Mouse (Mus musculus) small intestine, adult 2 months (tissue): ENCODE measurements around the gene Hnrnpd. TPM values are rescaled to one million over a fixed set of nuclear protein-coding genes. Genes with fewer than 3 reads are reported as not detected.

Source experiments
- H3K27ac ChIP-seq: fragments of 200-500 bp; 2 replicates; pipeline ENCODE4 v1.5.1; 2012; ENCODE audit warnings: low read depth, low read length, control low read depth, inconsistent platforms; ENCODE audit not compliant: insufficient read depth
- H3K27me3 ChIP-seq: fragments of 200-500 bp; 2 replicates; pipeline ENCODE4 v1.6.1; 2012; ENCODE audit warnings: mild to moderate bottlenecking, moderate library complexity, low read length, inconsistent platforms; ENCODE audit not compliant: control insufficient read depth, insufficient read depth
- H3K36me3 ChIP-seq: fragments of 200-500 bp; 2 replicates; pipeline ENCODE4 v1.6.1; 2012; ENCODE audit warnings: mild to moderate bottlenecking, low read length, control low read depth, inconsistent platforms; ENCODE audit not compliant: control insufficient read depth, insufficient read depth
- H3K4me1 ChIP-seq: fragments of 200-500 bp; 2 replicates; pipeline ENCODE4 v1.6.1; 2012; ENCODE audit warnings: low read length, inconsistent platforms, mixed read lengths; ENCODE audit not compliant: control insufficient read depth, insufficient read depth, insufficient read length
- H3K4me3 ChIP-seq: fragments of 200-500 bp; 2 replicates; pipeline ENCODE4 v1.5.1; 2012; ENCODE audit warnings: low read depth, mild to moderate bottlenecking, control low read depth, inconsistent platforms, low read length, moderate library complexity
- CTCF ChIP-seq: fragments of 200-500 bp; IDR thresholded peaks from 2 replicates; pipeline ENCODE4 v1.5.1; 2012; ENCODE audit warnings: low read depth, mild to moderate bottlenecking, control low read depth, inconsistent platforms, low read length, moderate library complexity, mixed read lengths; ENCODE audit not compliant: insufficient replicate concordance, insufficient read length; ENCODE audit errors: extremely low read depth
- POLR2A ChIP-seq: fragments of 200-500 bp; IDR thresholded peaks from 2 replicates; pipeline ENCODE4 v1.6.1; 2012; ENCODE audit warnings: low read depth, mild to moderate bottlenecking, control low read depth, inconsistent platforms, low read length, moderate library complexity
- WGBS: fragments of 180-500 bp; shearing (Covaris S2); methylation state at CpG from one replicate; pipeline ENCODE4 v1.1.7; 2018; 5-methylcytosine and 5-hydroxymethylcytosine counted together
- polyA plus RNA-seq: library from polyadenylated mRNA; depleted of rRNA; stranded (reverse); fragments of >200 nt; gene quantifications from 2 replicates; pipeline ENCODE4 v1.2.3, GENCODE M21; 2012; rRNA removed

The Hnrnpd gene
- polyA plus RNA-seq, 1 experiment, result 79.4 TPM

GRCm38 (mm10) chr5:99931910-99932309, 46.8 kb downstream of the Hnrnpd start:
- no peak overlapping the region for H3K4me3 ChIP-seq
- WGBS, result 86% methylated on average over 6 of the region's 6 CpGs
- H3K27ac ChIP-seq, result no peak overlapping the region
- TF ChIP-seq CTCF (no peak), POLR2A (no peak)
- H3K4me1 ChIP-seq, result no peaks in the 10 kb centered on the region
- H3K27me3 ChIP-seq, result no peaks in the 10 kb centered on the region
- H3K36me3 ChIP-seq, result no peaks in the 10 kb centered on the region

DNA sequence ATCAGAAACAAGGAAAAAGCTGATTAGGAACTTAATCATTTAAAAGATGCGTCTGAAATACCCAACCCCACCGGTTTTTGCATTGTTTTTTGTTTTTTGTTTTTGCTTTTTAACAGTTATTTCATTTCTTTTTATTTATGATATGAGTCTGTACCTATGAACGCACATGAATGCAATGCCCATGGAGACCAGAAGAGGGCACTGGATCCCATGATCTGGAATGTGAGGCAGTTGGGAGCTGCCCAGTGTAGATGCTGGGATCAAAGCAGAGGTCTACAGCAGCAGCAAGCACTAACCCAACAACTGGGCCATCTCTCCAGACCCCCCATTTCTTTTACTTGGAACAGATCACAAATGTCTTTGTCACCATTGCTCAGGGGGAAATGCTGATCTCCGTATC, 50.8 kb downstream of the Hnrnpd start:
- no peak overlapping the region for H3K4me3 ChIP-seq

GRCm38 (mm10) chr5:99922033-99922432, 56.7 kb downstream of the Hnrnpd start:
- H3K4me3 ChIP-seq, result no peak overlapping the region
- WGBS, result 37% methylated on average over 8 of the region's 8 CpGs
- no peaks in the 10 kb centered on the region for H3K4me1 ChIP-seq
- no peaks in the 10 kb centered on the region for H3K27me3 ChIP-seq
- H3K27ac ChIP-seq, result no peak overlapping the region
- TF ChIP-seq POLR2A, result no peak
- no peak for TF ChIP-seq CTCF
- H3K36me3 ChIP-seq, result no peaks in the 10 kb centered on the region

More for the DNA sequence above, 50.8 kb downstream of the Hnrnpd start:
- H3K36me3 ChIP-seq, result no peaks in the 10 kb centered on the region
- no peak overlapping the region for H3K27ac ChIP-seq
- no peaks in the 10 kb centered on the region for H3K27me3 ChIP-seq
- TF ChIP-seq POLR2A (no peak), CTCF (peak; percentile 83; the same call in 1 of the 2 replicates)
- 50% methylated on average over 4 of the region's 4 CpGs for WGBS
- H3K4me1 ChIP-seq, result no peaks in the 10 kb centered on the region

DNA sequence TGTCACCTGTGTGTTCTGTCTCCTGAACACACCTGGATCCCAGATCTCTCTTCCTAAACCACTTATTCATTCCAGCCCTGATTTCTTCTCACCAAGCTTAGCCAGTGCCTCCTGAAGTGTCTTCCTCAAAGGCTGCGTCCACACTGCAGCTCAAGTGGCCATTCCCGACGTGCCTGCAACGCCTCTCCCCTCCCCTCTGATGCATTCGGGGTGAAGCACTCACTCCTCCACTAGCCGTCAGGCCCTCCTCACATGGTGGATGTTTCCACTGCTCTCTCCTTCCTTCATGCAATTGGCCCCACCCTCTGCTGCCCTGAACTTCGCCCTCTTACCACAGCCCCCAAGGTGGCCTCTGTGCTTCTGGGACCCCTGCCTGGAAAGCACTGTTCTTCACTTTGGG, 63.2 kb downstream of the Hnrnpd start:
- no peak overlapping the region for H3K27ac ChIP-seq
- H3K36me3 ChIP-seq, result no peaks in the 10 kb centered on the region
- no peak for TF ChIP-seq POLR2A
- no peak for TF ChIP-seq CTCF
- H3K4me1 ChIP-seq, result no peaks in the 10 kb centered on the region
- H3K4me3 ChIP-seq, result no peak overlapping the region
- WGBS, result 29% methylated on average over 7 of the region's 7 CpGs
- no peaks in the 10 kb centered on the region for H3K27me3 ChIP-seq

GRCm38 (mm10) chr5:99906181-99906956, 72.4 kb downstream of the Hnrnpd start, which contains the start of gene Vamp9:
Gene Vamp9, plus strand, starts transcription at chr5:99906254.
- Histone ChIP-seq H3K27ac (peak within 1 kb of the TSS; percentile 61), H3K4me1 (peaks cover 5% of the 10 kb centered on the region; the same call in 1 of the 2 replicates), H3K27me3 (no peaks in the 10 kb centered on the region), H3K36me3 (no peaks in the 10 kb centered on the region), H3K4me3 (peak within 1 kb of the TSS; percentile 69)
- TF ChIP-seq POLR2A, result peak; percentile 25; the same call in 1 of the 2 replicates
- peak; percentile 50; the same call in 1 of the 2 replicates for TF ChIP-seq CTCF
- WGBS, result 4% methylated on average over 49 of the region's 49 CpGs

Other genes starting within 250 kb of the Hnrnpd start
- 4.9 and 16.2 TPM in 2 replicates for gene Rasgef1b, start 249.9 kb downstream of the Hnrnpd start, polyA plus RNA-seq
- not detected in 2 replicates for gene Vamp9, start 72.7 kb downstream of the Hnrnpd start, polyA plus RNA-seq
- gene 4930524J08Rik, start 123 bp upstream of the Hnrnpd start, polyA plus RNA-seq, result 1.8 and 5.6 TPM in 2 replicates
- 14.4 and 41.0 TPM in 2 replicates for gene Hnrnpdl, start 60.7 kb upstream of the Hnrnpd start, polyA plus RNA-seq
- 14.4 and 33.9 TPM in 2 replicates for gene Enoph1, start 61.0 kb upstream of the Hnrnpd start, polyA plus RNA-seq
- 0.04 and 0.06 TPM in 2 replicates for gene Tmem150c, start 180.9 kb upstream of the Hnrnpd start, polyA plus RNA-seq